Mouse (Mus musculus): ENCODE data around the gene Klk12. TPM values are rescaled to one million over a fixed set of nuclear protein-coding genes. Genes with fewer than 3 reads are reported as not detected.

Klk12 gene
- polyA plus RNA-seq, 1 experiment from 2014 or later = not detected

DNA sequence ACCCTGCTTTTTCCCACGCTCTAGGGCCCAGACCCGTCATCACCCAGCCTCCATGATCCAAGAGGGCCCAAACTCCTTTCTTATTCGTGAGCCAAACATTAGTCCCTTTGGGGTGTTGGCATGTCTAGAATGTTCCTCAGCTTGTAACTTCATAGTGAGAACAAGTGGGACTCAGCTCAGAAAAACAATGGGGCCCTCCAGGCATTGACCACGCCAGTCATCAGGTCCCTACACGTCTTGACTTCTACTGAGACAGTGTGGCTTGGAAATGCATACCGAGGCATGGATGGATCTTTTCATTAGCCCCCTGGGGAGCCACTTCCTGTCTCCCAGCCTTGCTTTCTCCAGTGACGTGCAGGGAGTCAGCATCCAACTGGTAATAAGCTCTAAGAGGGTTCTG, 31.2 kb downstream of the Klk12 start:
- Histone ChIP-seq H3K27me3 (ENCODE audit: control insufficient read depth, insufficient read depth, low read length) (peaks cover 16% of the 10 kb centered on the region), H3K9me3 (ENCODE audit: control insufficient read depth, low read length) (no peaks in the 10 kb centered on the region), H3K4me1 (ENCODE audit: control insufficient read depth, insufficient read depth, low read length) (peaks cover 6% of the 10 kb centered on the region), H3K9ac (ENCODE audit: low read length) (no peak overlapping the region), H3K4me3 (ENCODE audit: low read depth, low read length) (no peak overlapping the region), H3K36me3 (ENCODE audit: control insufficient read depth, insufficient read depth, low read length) (no peaks in the 10 kb centered on the region), H3K4me2 (no peak overlapping the region), H3K27ac (ENCODE audit: low read depth, low read length) (no peak overlapping the region)
- WGBS = 76% methylated on average over 7 of the region's 7 CpGs
- DNase-seq (ENCODE audit: low spot score, missing footprints) (no peak), ATAC-seq (ENCODE audit: low FRiP score) (no peak)

GRCm38 (mm10) chr7:43810994-43811393, 42.3 kb downstream of the Klk12 start, which contains the start of gene Klk7:
TSS of gene Klk7 (plus strand) at chr7:43811294.
- Histone ChIP-seq H3K9me3 (ENCODE audit: control insufficient read depth, low read length) (no peaks in the 10 kb centered on the region), H3K4me2 (no peak within 1 kb of the TSS), H3K36me3 (ENCODE audit: control insufficient read depth, insufficient read depth, low read length) (no peaks in the 10 kb centered on the region), H3K9ac (ENCODE audit: low read length) (no peak within 1 kb of the TSS), H3K4me1 (ENCODE audit: control insufficient read depth, insufficient read depth, low read length) (no peaks in the 10 kb centered on the region), H3K4me3 (ENCODE audit: low read depth, low read length) (no peak within 1 kb of the TSS), H3K27me3 (ENCODE audit: control insufficient read depth, insufficient read depth, low read length) (no peaks in the 10 kb centered on the region), H3K27ac (ENCODE audit: low read depth, low read length) (no peak within 1 kb of the TSS)
- WGBS = 57% methylated on average over 5 of the region's 5 CpGs
- DNase-seq (ENCODE audit: low spot score, missing footprints) (no peak), ATAC-seq (ENCODE audit: low FRiP score) (no peak)

- H3K27ac ChIP-seq (ENCODE audit: low read depth, low read length) = no peak overlapping the region
- no peaks in the 10 kb centered on the region for H3K36me3 ChIP-seq (ENCODE audit: control insufficient read depth, insufficient read depth, low read length)
- no peak for ATAC-seq (ENCODE audit: low FRiP score)
- no peak overlapping the region for H3K9ac ChIP-seq (ENCODE audit: low read length)
- no peak for DNase-seq (ENCODE audit: low spot score, missing footprints)
- no peaks in the 10 kb centered on the region for H3K9me3 ChIP-seq (ENCODE audit: control insufficient read depth, low read length)
- no peaks in the 10 kb centered on the region for H3K27me3 ChIP-seq (ENCODE audit: control insufficient read depth, insufficient read depth, low read length)
- no peaks in the 10 kb centered on the region for H3K4me1 ChIP-seq (ENCODE audit: control insufficient read depth, insufficient read depth, low read length)
- WGBS = 83% methylated on average over 7 of the region's 7 CpGs
- H3K4me2 ChIP-seq = no peak overlapping the region
- no peak overlapping the region for H3K4me3 ChIP-seq (ENCODE audit: low read depth, low read length)
Observed at GRCm38 (mm10) chr7:43815211-43815610, 46.5 kb downstream of the Klk12 start.

DNA sequence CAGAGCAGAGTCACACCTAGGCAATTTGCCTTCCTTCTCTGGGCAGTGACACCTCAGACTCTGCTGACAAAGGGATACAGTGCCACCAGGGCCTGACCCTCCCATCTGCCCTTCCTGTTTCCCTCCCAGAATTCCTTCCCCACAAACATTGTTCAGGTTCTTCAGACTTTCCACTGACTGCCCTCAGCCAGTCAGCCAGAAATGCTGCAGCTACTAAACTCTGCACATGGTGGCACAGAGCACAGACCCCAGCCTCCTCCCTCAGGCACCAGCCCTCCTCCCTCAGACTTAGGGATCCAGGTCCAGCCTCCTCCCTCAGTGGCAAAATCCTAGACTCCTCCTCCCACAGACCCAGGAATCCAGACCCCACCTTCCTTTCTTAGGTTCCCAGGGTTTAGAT, 48.0 kb downstream of the Klk12 start:
- H3K9me3 ChIP-seq (ENCODE audit: control insufficient read depth, low read length) = no peaks in the 10 kb centered on the region
- H3K4me3 ChIP-seq (ENCODE audit: low read depth, low read length) = no peak overlapping the region
- no peak for ATAC-seq (ENCODE audit: low FRiP score)
- no peaks in the 10 kb centered on the region for H3K27me3 ChIP-seq (ENCODE audit: control insufficient read depth, insufficient read depth, low read length)
- no peak overlapping the region for H3K9ac ChIP-seq (ENCODE audit: low read length)
- no peak for DNase-seq (ENCODE audit: low spot score, missing footprints)
- H3K4me1 ChIP-seq (ENCODE audit: control insufficient read depth, insufficient read depth, low read length) = no peaks in the 10 kb centered on the region
- H3K27ac ChIP-seq (ENCODE audit: low read depth, low read length) = no peak overlapping the region
- no peaks in the 10 kb centered on the region for H3K36me3 ChIP-seq (ENCODE audit: control insufficient read depth, insufficient read depth, low read length)
- H3K4me2 ChIP-seq = no peak overlapping the region

- H3K36me3 ChIP-seq (ENCODE audit: control insufficient read depth, insufficient read depth, low read length) = no peaks in the 10 kb centered on the region
- no peak overlapping the region for H3K4me2 ChIP-seq
- H3K27me3 ChIP-seq (ENCODE audit: control insufficient read depth, insufficient read depth, low read length) = no peaks in the 10 kb centered on the region
- WGBS = 92% methylated on average over 7 of the region's 7 CpGs
- H3K4me1 ChIP-seq (ENCODE audit: control insufficient read depth, insufficient read depth, low read length) = no peaks in the 10 kb centered on the region
- DNase-seq (ENCODE audit: low spot score, missing footprints) = no peak
- no peaks in the 10 kb centered on the region for H3K9me3 ChIP-seq (ENCODE audit: control insufficient read depth, low read length)
- H3K9ac ChIP-seq (ENCODE audit: low read length) = no peak overlapping the region
- H3K27ac ChIP-seq (ENCODE audit: low read depth, low read length) = no peak overlapping the region
- no peak overlapping the region for H3K4me3 ChIP-seq (ENCODE audit: low read depth, low read length)
- ATAC-seq (ENCODE audit: low FRiP score) = no peak
Observed at GRCm38 (mm10) chr7:43821581-43821980, 52.9 kb downstream of the Klk12 start.

Other genes with a start within 250 kb of the Klk12 start
- gene Cd33, start 224.5 kb upstream of the Klk12 start, polyA plus RNA-seq (2014; fragmentation: Nextera tagmentation; extraction: Ambion mirVana) = 0.63 and 0.70 TPM in 2 replicates
- 6.7 and 8.7 TPM in 2 replicates for gene Zfp658, start 206.6 kb upstream of the Klk12 start, polyA plus RNA-seq (2014; fragmentation: Nextera tagmentation; extraction: Ambion mirVana)
- gene Zfp719, start 189.3 kb upstream of the Klk12 start, polyA plus RNA-seq (2014; fragmentation: Nextera tagmentation; extraction: Ambion mirVana) = 17.3 and 17.9 TPM in 2 replicates
- 0.23 and 0.64 TPM in 2 replicates for gene Zfp819, start 161.7 kb upstream of the Klk12 start, polyA plus RNA-seq (2014; fragmentation: Nextera tagmentation; extraction: Ambion mirVana)
- not detected in 2 replicates for gene Ceacam18, start 134.2 kb upstream of the Klk12 start, polyA plus RNA-seq (2014; fragmentation: Nextera tagmentation; extraction: Ambion mirVana)
- gene Siglece, start 108.7 kb upstream of the Klk12 start, polyA plus RNA-seq (2014; fragmentation: Nextera tagmentation; extraction: Ambion mirVana) = 0.26 and 0.51 TPM in 2 replicates
- 9.3 and 9.9 TPM in 2 replicates for gene Ctu1, start 96.9 kb upstream of the Klk12 start, polyA plus RNA-seq (2014; fragmentation: Nextera tagmentation; extraction: Ambion mirVana)
- gene Klk14, start 78.5 kb upstream of the Klk12 start, polyA plus RNA-seq (2014; fragmentation: Nextera tagmentation; extraction: Ambion mirVana) = not detected in 2 replicates
- gene Klk13, start 56.3 kb upstream of the Klk12 start, polyA plus RNA-seq (2014; fragmentation: Nextera tagmentation; extraction: Ambion mirVana) = 0.29 TPM in 1 of 2 replicates, not detected in the other
- gene Klk11, start 5.7 kb downstream of the Klk12 start, polyA plus RNA-seq (2014; fragmentation: Nextera tagmentation; extraction: Ambion mirVana) = 0.19 TPM in 1 of 2 replicates, not detected in the other
- 0.19 and 0.29 TPM in 2 replicates for gene Klk10, start 12.1 kb downstream of the Klk12 start, polyA plus RNA-seq (2014; fragmentation: Nextera tagmentation; extraction: Ambion mirVana)
- gene Klk9, start 23.0 kb downstream of the Klk12 start, polyA plus RNA-seq (2014; fragmentation: Nextera tagmentation; extraction: Ambion mirVana) = not detected in 2 replicates
- 7.6 and 7.8 TPM in 2 replicates for gene Klk8, start 28.7 kb downstream of the Klk12 start, polyA plus RNA-seq (2014; fragmentation: Nextera tagmentation; extraction: Ambion mirVana)
- 0.10 TPM in 1 of 2 replicates, not detected in the other for gene Klk7, start 42.4 kb downstream of the Klk12 start, polyA plus RNA-seq (2014; fragmentation: Nextera tagmentation; extraction: Ambion mirVana)
- gene Klk6, start 55.6 kb downstream of the Klk12 start, polyA plus RNA-seq (2014; fragmentation: Nextera tagmentation; extraction: Ambion mirVana) = 0.40 TPM in 1 of 2 replicates, not detected in the other
- gene Klk5, start 73.1 kb downstream of the Klk12 start, polyA plus RNA-seq (2014; fragmentation: Nextera tagmentation; extraction: Ambion mirVana) = not detected in 2 replicates
- gene Klk4, start 112.3 kb downstream of the Klk12 start, polyA plus RNA-seq (2014; fragmentation: Nextera tagmentation; extraction: Ambion mirVana) = not detected in 2 replicates
- gene Klk15, start 164.8 kb downstream of the Klk12 start, polyA plus RNA-seq (2014; fragmentation: Nextera tagmentation; extraction: Ambion mirVana) = not detected in 2 replicates
- gene Klk1b8, start 181.8 kb downstream of the Klk12 start, polyA plus RNA-seq (2014; fragmentation: Nextera tagmentation; extraction: Ambion mirVana) = not detected in 2 replicates
- not detected in 2 replicates for gene Klk1b1, start 197.9 kb downstream of the Klk12 start, polyA plus RNA-seq (2014; fragmentation: Nextera tagmentation; extraction: Ambion mirVana)
- not detected in 2 replicates for gene Klk1b9, start 207.2 kb downstream of the Klk12 start, polyA plus RNA-seq (2014; fragmentation: Nextera tagmentation; extraction: Ambion mirVana)
- not detected in 2 replicates for gene Klk1b11, start 227.0 kb downstream of the Klk12 start, polyA plus RNA-seq (2014; fragmentation: Nextera tagmentation; extraction: Ambion mirVana)
- not detected in 2 replicates for gene Klk1b26, start 243.3 kb downstream of the Klk12 start, polyA plus RNA-seq (2014; fragmentation: Nextera tagmentation; extraction: Ambion mirVana)